Comparison of ENCODE assay signal across 17 mouse cellular contexts in genomic region chr1:64902804-64903203, GRCm38 (mm10).
"Had no signal": no experiment of that assay in that cellular context is flagged by ENCODE, and none has a peak within 500 bp of the region (broad histone marks: within the 10 kb centered on the region; RNA-seq: fewer than 3 reads in every experiment).

No protein-coding gene starts in this region.

- H3K9me3 ChIP-seq: liver, embryonic 13.5 days; midbrain, embryonic 12.5 days; midbrain, embryonic 15.5 days; neural tube, embryonic 13.5 days had no signal

- DNase-seq: kidney, postnatal 25 days; layer of hippocampus, postnatal 36 days; liver, embryonic 13.5 days; lung, adult 2 months; lung, postnatal 14 days; lung, postnatal 4 days; right cerebral cortex, postnatal 4 days; thymus, adult 2 months; thymus, postnatal 14 days; thymus, postnatal 4 days had no signal

- H3K36me3 ChIP-seq: liver, embryonic 13.5 days; midbrain, embryonic 12.5 days; midbrain, embryonic 15.5 days; neural tube, embryonic 13.5 days had no signal

- H3K4me3 ChIP-seq: layer of hippocampus, adult 2 months; left cerebral cortex, adult 2 months; liver, embryonic 13.5 days; midbrain, embryonic 12.5 days; midbrain, embryonic 15.5 days; neural tube, embryonic 13.5 days had no signal

- H3K9ac ChIP-seq: liver, embryonic 13.5 days; midbrain, embryonic 12.5 days; midbrain, embryonic 15.5 days; neural tube, embryonic 13.5 days had no signal

- H3K27ac ChIP-seq: kidney, postnatal 0 days; layer of hippocampus, adult 2 months; left cerebral cortex, adult 2 months; liver, embryonic 13.5 days; midbrain, embryonic 12.5 days; midbrain, embryonic 15.5 days; neural tube, embryonic 13.5 days; stomach, postnatal 0 days had no signal

- H3K27me3 ChIP-seq: liver, embryonic 13.5 days; midbrain, embryonic 12.5 days; midbrain, embryonic 15.5 days; neural tube, embryonic 13.5 days had no signal

- H3K4me1 ChIP-seq: midbrain, embryonic 12.5 days; midbrain, embryonic 15.5 days; neural tube, embryonic 13.5 days had no signal

- ATAC-seq: midbrain, embryonic 15.5 days had no signal

- H3K4me2 ChIP-seq: liver, embryonic 13.5 days; midbrain, embryonic 12.5 days; midbrain, embryonic 15.5 days; neural tube, embryonic 13.5 days had no signal
